Mouse (Mus musculus) kidney, postnatal 0 days (tissue): ENCODE results near the gene Lmcd1. TPM values are rescaled to one million over a fixed set of nuclear protein-coding genes. Genes with fewer than 3 reads are reported as not detected.
A peak's percentile ranks its signal among the peaks of the same experiment; 100 is the strongest.

Experiments used
- ATAC-seq: fragments of 200-750 bp; cut with Nextera tagmentation; replicated peaks from 2 replicates; pipeline ENCODE4 v1.8.0; 2017; ENCODE audit warnings: low read depth, moderate number of reproducible peaks, moderate TSS enrichment, moderate library complexity; ENCODE audit not compliant: low FRiP score
- DNase-seq: peaks from one replicate; pipeline ENCODE4 v3.0.0-alpha.2; 2016; ENCODE audit warnings: low spot score
- H3K27ac ChIP-seq: fragments of 300-500 bp; sonication (generic); 2 replicates; pipeline ENCODE4 v1.5.1; 2014; ENCODE audit warnings: mild to moderate bottlenecking
- H3K27me3 ChIP-seq: fragments of 300-500 bp; sonication (generic); 2 replicates; pipeline ENCODE4 v1.6.1; 2014; ENCODE audit warnings: low read length, mixed read lengths; ENCODE audit not compliant: insufficient read depth
- H3K36me3 ChIP-seq: fragments of 300-500 bp; sonication (generic); 2 replicates; pipeline ENCODE4 v1.6.1; 2014; ENCODE audit warnings: low read length, mixed read lengths; ENCODE audit not compliant: insufficient read depth
- H3K4me1 ChIP-seq: fragments of 300-500 bp; sonication (generic); replicated peaks from 2 replicates; pipeline ENCODE4 v1.6.1; 2014; ENCODE audit warnings: antibody characterized with exemption, low read length, mixed read lengths; ENCODE audit not compliant: insufficient read depth
- H3K4me2 ChIP-seq: fragments of 300-500 bp; sonication (generic); 2 replicates; pipeline ENCODE4 v1.6.1; 2014; ENCODE audit warnings: mild to moderate bottlenecking, low read length, moderate library complexity, mixed read lengths
- H3K4me3 ChIP-seq: fragments of 300-500 bp; sonication (generic); replicated peaks from 2 replicates; pipeline ENCODE4 v1.5.1; 2014; ENCODE audit warnings: low read depth, low read length
- H3K9ac ChIP-seq: fragments of 300-500 bp; sonication (generic); 2 replicates; pipeline ENCODE4 v1.6.1; 2014; ENCODE audit warnings: low read depth, low read length
- H3K9me3 ChIP-seq: fragments of 300-500 bp; sonication (generic); replicated peaks from 2 replicates; pipeline ENCODE4 v1.6.1; 2016; ENCODE audit warnings: low read length, inconsistent platforms, mixed read lengths
- CTCF ChIP-seq: IDR thresholded peaks from 2 replicates; pipeline ENCODE4 v1.5.1; 2016; ENCODE audit warnings: antibody characterized with exemption, low read depth, mild to moderate bottlenecking, moderate library complexity
- WGBS: fragments of 180-500 bp; shearing (Covaris S2); extraction: QIAGEN DNeasy Blood & Tissue Kit; methylation state at CpG from one replicate; pipeline ENCODE4 v1.1.7; 2014; 5-methylcytosine and 5-hydroxymethylcytosine counted together
- polyA plus RNA-seq: library from polyadenylated mRNA; unstranded; fragments of >200 nt; fragmentation: Nextera tagmentation; extraction: Ambion mirVana; gene quantifications from 2 replicates; pipeline ENCODE4 v1.2.1, GENCODE M21; 2015

Gene Lmcd1
- polyA plus RNA-seq, 1 experiment from 2014 or later, result 34.4 TPM

- Histone ChIP-seq H3K4me1 (no peaks in the 10 kb centered on the region), H3K9ac (no peak overlapping the region), H3K4me3 (no peak overlapping the region), H3K27ac (no peak overlapping the region), H3K9me3 (no peaks in the 10 kb centered on the region), H3K27me3 (no peaks in the 10 kb centered on the region), H3K36me3 (no peaks in the 10 kb centered on the region), H3K4me2 (no peak overlapping the region)
- DNase-seq (no peak), ATAC-seq (no peak)
- TF ChIP-seq CTCF, result no peak
- 87% methylated on average over 2 of the region's 2 CpGs for WGBS
Observed at GRCm38 (mm10) chr6:112254967-112255366, 18.6 kb upstream of the Lmcd1 start.

DNA sequence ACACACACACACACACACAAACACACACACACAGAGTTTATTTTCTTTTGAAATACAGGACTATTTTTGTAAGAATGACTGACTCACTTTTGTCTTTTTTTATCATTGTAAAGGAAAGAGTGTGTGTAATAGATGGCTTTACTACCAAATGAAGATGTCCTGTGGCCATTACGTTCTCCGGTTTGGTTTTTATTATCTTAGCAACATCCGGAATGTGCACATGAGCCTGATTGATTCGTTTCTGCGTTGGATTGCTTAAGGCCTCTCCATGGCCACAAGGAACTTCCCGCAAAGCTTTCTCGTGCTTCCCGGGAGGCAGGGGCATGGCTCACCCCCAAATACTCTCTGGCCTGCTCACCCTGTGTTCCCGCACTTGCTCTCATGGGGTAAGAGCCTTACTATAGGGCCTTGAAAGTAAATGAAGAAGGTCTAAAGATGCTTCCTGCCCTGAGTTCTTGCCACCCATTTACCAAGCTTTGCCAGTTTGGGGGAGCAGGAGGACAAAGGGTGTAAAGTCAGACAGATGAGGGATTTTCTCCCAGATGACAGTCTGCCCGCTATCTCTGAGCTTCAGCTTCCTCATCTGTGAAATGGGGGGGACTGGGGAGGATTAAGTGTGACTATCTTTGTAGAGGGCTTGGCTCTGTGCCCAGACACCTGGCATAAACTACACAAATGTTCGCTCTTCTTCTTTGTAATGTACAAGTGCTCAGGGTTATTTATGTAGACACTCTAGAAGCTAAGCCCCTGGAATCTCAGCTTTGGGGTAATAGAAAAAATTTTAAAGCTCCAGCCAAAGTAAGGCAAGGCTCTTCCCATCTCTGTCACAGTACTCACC, 18.0 kb upstream of the Lmcd1 start:
- no peak for TF ChIP-seq CTCF
- 60% methylated on average over 11 of the region's 11 CpGs for WGBS
- Histone ChIP-seq H3K4me1 (no peaks in the 10 kb centered on the region), H3K4me2 (no peak overlapping the region), H3K9me3 (no peaks in the 10 kb centered on the region), H3K4me3 (no peak overlapping the region), H3K36me3 (no peaks in the 10 kb centered on the region), H3K9ac (no peak overlapping the region), H3K27me3 (no peaks in the 10 kb centered on the region), H3K27ac (no peak overlapping the region)
- DNase-seq (peak; percentile 21), ATAC-seq (no peak)

DNA sequence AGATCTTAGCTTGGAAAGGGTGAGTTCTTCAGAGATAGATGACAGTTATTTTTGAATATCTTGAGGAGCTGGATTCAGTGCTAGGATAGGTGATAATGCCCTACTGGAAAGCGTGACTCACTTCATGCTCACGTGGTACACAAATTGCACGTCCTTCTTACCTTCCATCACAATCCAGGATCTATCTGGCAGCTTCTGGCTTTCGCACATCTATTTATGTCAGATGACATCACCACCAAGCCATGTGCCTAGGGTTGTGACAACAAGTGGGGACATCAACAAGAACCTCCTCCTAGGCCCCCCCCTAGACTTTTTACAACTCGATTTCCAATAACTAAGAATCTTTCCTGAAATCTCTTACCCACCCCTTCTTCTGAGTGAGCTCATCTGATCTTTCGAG, 17.0 kb upstream of the Lmcd1 start:
- no peaks in the 10 kb centered on the region for H3K27me3 ChIP-seq
- DNase-seq (no peak), ATAC-seq (no peak)
- H3K9me3 ChIP-seq, result no peaks in the 10 kb centered on the region
- no peak overlapping the region for H3K4me2 ChIP-seq
- no peak overlapping the region for H3K9ac ChIP-seq
- TF ChIP-seq CTCF, result no peak
- WGBS, result 88% methylated on average over 6 of the region's 6 CpGs
- no peak overlapping the region for H3K4me3 ChIP-seq
- no peaks in the 10 kb centered on the region for H3K4me1 ChIP-seq
- no peaks in the 10 kb centered on the region for H3K36me3 ChIP-seq
- no peak overlapping the region for H3K27ac ChIP-seq

- no peaks in the 10 kb centered on the region for H3K4me1 ChIP-seq
- no peak for TF ChIP-seq CTCF
- H3K4me3 ChIP-seq, result no peak overlapping the region
- H3K27ac ChIP-seq, result no peak overlapping the region
- no peak overlapping the region for H3K9ac ChIP-seq
- DNase-seq (no peak), ATAC-seq (no peak)
- no peak overlapping the region for H3K4me2 ChIP-seq
- H3K27me3 ChIP-seq, result no peaks in the 10 kb centered on the region
- no peaks in the 10 kb centered on the region for H3K36me3 ChIP-seq
- H3K9me3 ChIP-seq, result no peaks in the 10 kb centered on the region
Observed at GRCm38 (mm10) chr6:112261089-112261488, 12.5 kb upstream of the Lmcd1 start.

DNA sequence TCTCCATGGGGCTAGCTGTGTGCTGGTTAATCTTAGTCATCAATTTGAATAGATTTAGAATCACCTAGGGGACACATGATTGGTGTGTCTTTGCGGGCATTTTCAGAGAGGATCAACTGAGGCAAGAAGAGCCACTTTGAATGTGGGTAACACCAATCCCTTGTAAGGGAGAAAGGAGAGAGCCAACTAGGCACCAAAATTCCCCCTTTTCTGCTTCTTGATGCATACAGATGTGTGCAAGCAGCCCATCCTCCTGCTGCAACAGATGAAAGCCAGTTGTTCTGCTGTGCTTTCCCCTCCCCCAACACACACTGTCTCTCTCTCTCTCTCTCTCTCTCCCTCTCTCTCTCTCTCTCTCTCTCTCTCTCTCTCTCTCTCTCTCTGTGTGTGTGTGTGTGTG, 9.2 kb upstream of the Lmcd1 start:
- no peak for DNase-seq
- no peak overlapping the region for H3K4me3 ChIP-seq
- H3K27ac ChIP-seq, result no peak overlapping the region
- no peaks in the 10 kb centered on the region for H3K9me3 ChIP-seq
- H3K4me2 ChIP-seq, result no peak overlapping the region
- no peaks in the 10 kb centered on the region for H3K36me3 ChIP-seq
- no peaks in the 10 kb centered on the region for H3K27me3 ChIP-seq
- 89% methylated on average over 1 of the region's 1 CpGs for WGBS
- H3K9ac ChIP-seq, result no peak overlapping the region
- TF ChIP-seq CTCF, result no peak
- no peaks in the 10 kb centered on the region for H3K4me1 ChIP-seq
- ATAC-seq, result no peak

DNA sequence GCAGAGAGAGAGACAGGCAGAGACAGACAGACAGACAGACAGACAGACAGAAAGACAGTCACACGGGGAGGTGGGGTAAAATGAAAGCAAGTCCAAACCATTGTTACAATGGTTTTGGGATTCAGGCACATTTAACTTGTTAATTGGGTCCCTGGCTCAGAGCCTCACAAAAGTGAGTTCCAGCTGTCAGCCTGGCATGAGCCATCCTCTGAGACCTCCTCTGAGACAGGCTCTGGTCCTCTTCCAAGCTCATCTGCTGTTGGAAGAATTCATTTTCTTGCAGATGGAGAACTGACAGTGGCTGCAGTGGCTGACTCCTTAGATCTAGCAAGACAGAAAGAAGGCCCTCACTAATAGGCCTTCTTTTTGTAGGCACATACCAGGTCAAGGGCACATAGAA, 6.9 kb upstream of the Lmcd1 start:
- no peak for DNase-seq
- Histone ChIP-seq H3K9ac (no peak overlapping the region), H3K27ac (no peak overlapping the region), H3K36me3 (no peaks in the 10 kb centered on the region), H3K4me1 (no peaks in the 10 kb centered on the region), H3K27me3 (no peaks in the 10 kb centered on the region), H3K4me3 (no peak overlapping the region), H3K4me2 (no peak overlapping the region), H3K9me3 (no peaks in the 10 kb centered on the region)
- WGBS, result 66% methylated on average over 1 of the region's 1 CpGs
- no peak for ATAC-seq
- TF ChIP-seq CTCF, result no peak
